Mouse (Mus musculus): ENCODE measurements around the gene Agpat1. TPM values are rescaled to one million over a fixed set of nuclear protein-coding genes. Genes with fewer than 3 reads are reported as not detected.

Agpat1 gene
- total RNA-seq, 2 experiments from 2014 or later, result 159 to 169 TPM

GRCm38 (mm10) chr17:34635671-34636070, 31.6 kb downstream of the Agpat1 start:
- no peak for DNase-seq

- no peak for DNase-seq
Observed at GRCm38 (mm10) chr17:34637459-34637858, 33.4 kb downstream of the Agpat1 start.

- DNase-seq, result no peak
Observed at GRCm38 (mm10) chr17:34639461-34640255, 35.6 kb downstream of the Agpat1 start.

- peak; percentile 55 to 74 for DNase-seq
Observed at GRCm38 (mm10) chr17:34640778-34641601, 36.9 kb downstream of the Agpat1 start.

GRCm38 (mm10) chr17:34641945-34642344, 37.9 kb downstream of the Agpat1 start:
- DNase-seq, result no peak

GRCm38 (mm10) chr17:34643379-34643778, 39.3 kb downstream of the Agpat1 start:
- DNase-seq, result no peak

- no peak for DNase-seq
Observed at GRCm38 (mm10) chr17:34643944-34644343, 39.9 kb downstream of the Agpat1 start.

GRCm38 (mm10) chr17:34644608-34645007, 40.5 kb downstream of the Agpat1 start, which contains the start of gene Fkbpl:
TSS of gene Fkbpl (plus strand) at chr17:34644764.
- DNase-seq, result peak; percentile 96

- no peak for DNase-seq
Observed at GRCm38 (mm10) chr17:34645256-34645829, 41.3 kb downstream of the Agpat1 start.

GRCm38 (mm10) chr17:34645831-34646511, 41.9 kb downstream of the Agpat1 start:
- no peak for DNase-seq

GRCm38 (mm10) chr17:34646906-34647787, 43.1 kb downstream of the Agpat1 start, which contains the start of gene Atf6b:
TSS of gene Atf6b (plus strand) at chr17:34647146.
- DNase-seq, result peak; percentile 94 to 96

GRCm38 (mm10) chr17:34648141-34648890, 44.3 kb downstream of the Agpat1 start:
- DNase-seq, result no peak

- no peak for DNase-seq
Observed at GRCm38 (mm10) chr17:34649106-34649864, 45.2 kb downstream of the Agpat1 start.

GRCm38 (mm10) chr17:34650781-34651180, 46.7 kb downstream of the Agpat1 start:
- DNase-seq, result no peak

GRCm38 (mm10) chr17:34651507-34652221, 47.6 kb downstream of the Agpat1 start:
- DNase-seq, result peak in 1 of 2 experiments; percentile 69

- DNase-seq, result no peak
Observed at GRCm38 (mm10) chr17:34652546-34652945, 48.5 kb downstream of the Agpat1 start.

- no peak for DNase-seq
Observed at GRCm38 (mm10) chr17:34652985-34653384, 48.9 kb downstream of the Agpat1 start.

- peak in 1 of 2 experiments; percentile 66 for DNase-seq
Observed at GRCm38 (mm10) chr17:34653746-34654285, 49.8 kb downstream of the Agpat1 start.

GRCm38 (mm10) chr17:34654392-34654791, 50.3 kb downstream of the Agpat1 start:
- DNase-seq, result no peak
